Mouse (Mus musculus) lung, adult 2 months (tissue): ENCODE results near the gene Styx.

Experiments
- CTCF ChIP-seq: fragments of 200-500 bp; IDR thresholded peaks from 2 replicates; pipeline ENCODE4 v1.5.1; 2011; ENCODE audit warnings: mild to moderate bottlenecking, low read length, control low read depth; ENCODE audit not compliant: insufficient read depth
- POLR2A ChIP-seq: fragments of 200-500 bp; IDR thresholded peaks from 2 replicates; pipeline ENCODE4 v1.6.1; 2011; ENCODE audit warnings: low read depth, mild to moderate bottlenecking, control low read depth, low read length, borderline replicate concordance; ENCODE audit errors: extremely low read depth

DNA sequence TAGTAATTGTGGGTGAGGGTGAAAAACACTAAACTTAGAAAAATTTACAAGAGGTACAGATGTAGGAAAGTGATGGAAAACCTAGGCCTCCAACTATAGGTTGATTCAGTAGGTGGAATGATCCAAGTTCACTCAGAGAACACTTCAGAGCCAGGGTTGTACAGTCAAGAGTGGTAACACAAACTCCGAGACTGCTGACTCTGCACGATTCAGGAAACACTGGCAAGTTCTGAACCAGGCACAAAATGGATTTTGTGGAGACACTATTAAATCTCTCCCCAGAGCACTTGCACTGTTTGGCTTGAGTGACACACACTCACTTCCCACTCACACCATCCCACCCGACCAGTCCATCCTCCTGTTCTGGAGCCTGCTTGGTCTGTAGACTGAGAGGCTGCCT lies 27.6 kb upstream of the Styx start:
- TF ChIP-seq POLR2A (no peak), CTCF (no peak)
